ENCODE assay signal across 8 mouse cellular contexts in genomic region chr9:49593951-49594536, GRCm38 (mm10).
DNase-seq lines count a peak whose midpoint lies in the region; ATAC-seq lines count a peak whose summit lies in the region.

No protein-coding gene starts in this region.

- H3K27ac ChIP-seq in forebrain, embryonic 13.5 days, result peak overlapping the region; percentile 88; the same call in 1 of the 2 replicates
- H3K27ac ChIP-seq in forebrain, embryonic 10.5 days, result no peak overlapping the region
- H3K27ac ChIP-seq in neural tube, embryonic 14.5 days (ENCODE audit: low read depth, low read length), result 0 out of 2 replicates have a peak overlapping the region, but pooled peaks have one; percentile 40
- no peak overlapping the region for H3K27ac ChIP-seq in neural tube, embryonic 15.5 days (replicated peaks)

- no peaks in the 10 kb centered on the region for H3K27me3 ChIP-seq in forebrain, embryonic 13.5 days
- H3K27me3 ChIP-seq in forebrain, embryonic 10.5 days (ENCODE audit: poor library complexity, severe bottlenecking), result no peaks in the 10 kb centered on the region
- no peaks in the 10 kb centered on the region for H3K27me3 ChIP-seq in neural tube, embryonic 14.5 days (ENCODE audit: control insufficient read depth, insufficient read depth, low read length)
- H3K27me3 ChIP-seq in neural tube, embryonic 15.5 days (replicated peaks), result no peaks in the 10 kb centered on the region

- H3K9ac ChIP-seq in forebrain, embryonic 13.5 days, result no peak overlapping the region
- no peak overlapping the region for H3K9ac ChIP-seq in neural tube, embryonic 14.5 days (replicated peaks; ENCODE audit: low read depth, low read length)
- H3K9ac ChIP-seq in neural tube, embryonic 15.5 days (replicated peaks), result no peak overlapping the region

- peak; percentile 66 for ATAC-seq in forebrain, embryonic 13.5 days
- peak; percentile 28; the same call in 1 of the 2 replicates for ATAC-seq in neural tube, embryonic 14.5 days (ENCODE audit: low read depth)
- ATAC-seq in neural tube, embryonic 15.5 days (ENCODE audit: low FRiP score), result no peak
- no peak for ATAC-seq in activated CD4-positive, CD25-positive, alpha-beta regulatory T cell, adult 4 months

- intact Hi-C loops in heart, postnatal 36 days (cut with DNase I), result no loop called here

- DNase-seq in forebrain, embryonic 10.5 days (ENCODE audit: extremely low spot score, low spot score), result no peak
- peak; percentile 16 to 34 for DNase-seq in heart, postnatal 36 days
- DNase-seq in mesoderm, embryonic 11.5 days (ENCODE audit: low read depth, low spot score), result peak; percentile 70
- no peak for DNase-seq in right cerebral cortex, postnatal 4 days

- H3K36me3 ChIP-seq in forebrain, embryonic 13.5 days (ENCODE audit: poor library complexity, severe bottlenecking), result no peaks in the 10 kb centered on the region
- H3K36me3 ChIP-seq in forebrain, embryonic 10.5 days (replicated peaks), result no peaks in the 10 kb centered on the region
- no peaks in the 10 kb centered on the region for H3K36me3 ChIP-seq in neural tube, embryonic 14.5 days (ENCODE audit: control insufficient read depth, insufficient read depth, low read length)
- H3K36me3 ChIP-seq in neural tube, embryonic 15.5 days, result no peaks in the 10 kb centered on the region

- H3K4me1 ChIP-seq in forebrain, embryonic 13.5 days, result peaks cover 78% of the 10 kb centered on the region
- H3K4me1 ChIP-seq in forebrain, embryonic 10.5 days, result peaks cover 37% of the 10 kb centered on the region
- H3K4me1 ChIP-seq in neural tube, embryonic 14.5 days (ENCODE audit: control insufficient read depth, insufficient read depth, low read length), result peaks cover 57% of the 10 kb centered on the region
- H3K4me1 ChIP-seq in neural tube, embryonic 15.5 days, result peaks cover 78% of the 10 kb centered on the region

- WGBS in forebrain, embryonic 13.5 days, result 39% methylated on average over 10 of the region's 10 CpGs
- WGBS in forebrain, embryonic 10.5 days, result 76% methylated on average over 10 of the region's 10 CpGs
- WGBS in neural tube, embryonic 14.5 days, result 36% methylated on average over 10 of the region's 10 CpGs
- 31% methylated on average over 10 of the region's 10 CpGs for WGBS in neural tube, embryonic 15.5 days

- H3K4me2 ChIP-seq in forebrain, embryonic 13.5 days, result no peak overlapping the region
- H3K4me2 ChIP-seq in neural tube, embryonic 14.5 days (ENCODE audit: low read depth, low read length), result no peak overlapping the region
- H3K4me2 ChIP-seq in neural tube, embryonic 15.5 days, result no peak overlapping the region

- no peaks in the 10 kb centered on the region for H3K9me3 ChIP-seq in forebrain, embryonic 13.5 days (replicated peaks)
- H3K9me3 ChIP-seq in forebrain, embryonic 10.5 days, result no peaks in the 10 kb centered on the region
- H3K9me3 ChIP-seq in neural tube, embryonic 14.5 days (ENCODE audit: control insufficient read depth, low read length), result no peaks in the 10 kb centered on the region
- H3K9me3 ChIP-seq in neural tube, embryonic 15.5 days (replicated peaks), result no peaks in the 10 kb centered on the region

- H3K4me3 ChIP-seq in forebrain, embryonic 13.5 days, result no peak overlapping the region
- no peak overlapping the region for H3K4me3 ChIP-seq in forebrain, embryonic 10.5 days
- no peak overlapping the region for H3K4me3 ChIP-seq in neural tube, embryonic 14.5 days (ENCODE audit: low read depth, low read length)
- H3K4me3 ChIP-seq in neural tube, embryonic 15.5 days (replicated peaks), result no peak overlapping the region

Comparison
In these comparisons a context has a peak if more than half of its experiments do, and no peak if none do; other contexts are left out.
1. ATAC-seq: peak in forebrain, embryonic 13.5 days (single experiment) and neural tube, embryonic 14.5 days (single experiment); none in neural tube, embryonic 15.5 days (single experiment) and activated CD4-positive, CD25-positive, alpha-beta regulatory T cell, adult 4 months (single experiment).
2. H3K27ac ChIP-seq: peak in forebrain, embryonic 13.5 days (single experiment) and neural tube, embryonic 14.5 days (single experiment); none in forebrain, embryonic 10.5 days (single experiment) and neural tube, embryonic 15.5 days (single experiment).
3. DNase-seq: peak in heart, postnatal 36 days (2 of 2) and mesoderm, embryonic 11.5 days (single experiment); none in forebrain, embryonic 10.5 days (single experiment) and right cerebral cortex, postnatal 4 days (single experiment).